Mouse (Mus musculus) erythroblast, embryonic 14.5 days (primary cell): Measurements from ENCODE around the gene Mrpl53.

Experiments used
- GATA1 ChIP-seq: IDR thresholded peaks from 2 replicates; pipeline ENCODE4 v1.6.1; 2012; ENCODE audit warnings: low read length, inconsistent platforms, mixed read lengths
- TAL1 ChIP-seq: IDR thresholded peaks from 3 replicates; pipeline ENCODE4 v1.6.1; 2012; ENCODE audit warnings: low read length, inconsistent platforms, mixed read lengths

- TF ChIP-seq GATA1 = no peak
- TF ChIP-seq TAL1 = no peak
Observed at GRCm38 (mm10) chr6:83077630-83078323, 31.1 kb upstream of the Mrpl53 start, which contains the start of gene Pcgf1.
